Mouse (Mus musculus) forelimb bud, embryonic 11.5 days (tissue): ENCODE results near the gene Secisbp2.
A peak's percentile ranks its signal among the peaks of the same experiment; 100 is the strongest.

Experiments used
- DNase-seq: peaks from one replicate; pipeline ENCODE4 v3.0.0-alpha.2; 2012; ENCODE audit warnings: low read depth, low spot score

Gene Secisbp2

DNA sequence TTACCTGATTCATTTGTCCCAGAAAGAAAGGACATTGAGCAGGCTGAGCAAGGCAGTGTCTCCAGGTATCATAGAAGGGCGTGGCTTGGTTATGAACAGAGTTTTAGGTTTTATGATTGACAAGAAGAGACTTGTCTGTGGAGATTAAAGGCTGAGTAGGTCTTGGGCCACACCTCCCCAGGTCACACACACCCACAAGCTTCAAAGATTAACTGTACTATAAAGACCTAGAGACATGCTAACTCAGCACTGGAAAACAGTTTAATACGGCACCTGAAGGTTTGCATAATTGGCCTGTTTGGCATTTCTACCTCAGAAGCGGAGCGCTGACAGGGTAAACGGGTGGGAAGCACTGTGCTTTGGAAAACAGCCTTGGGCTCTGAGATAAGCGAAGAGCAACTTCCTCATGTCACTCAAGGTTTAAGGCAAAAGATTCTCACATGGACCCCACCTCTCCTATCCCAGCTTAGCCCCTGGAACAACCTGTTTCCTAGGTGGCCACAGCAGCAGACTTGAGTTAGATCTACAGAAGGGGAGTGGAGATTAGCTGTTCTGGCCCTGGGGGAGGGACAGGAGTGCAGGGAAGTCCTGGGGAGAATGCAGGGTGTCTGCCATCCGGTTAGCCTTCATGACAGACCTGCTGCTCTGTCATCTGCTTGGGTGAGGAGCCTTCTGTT lies 33.9 kb downstream of the Secisbp2 start:
- no peak for DNase-seq

DNA sequence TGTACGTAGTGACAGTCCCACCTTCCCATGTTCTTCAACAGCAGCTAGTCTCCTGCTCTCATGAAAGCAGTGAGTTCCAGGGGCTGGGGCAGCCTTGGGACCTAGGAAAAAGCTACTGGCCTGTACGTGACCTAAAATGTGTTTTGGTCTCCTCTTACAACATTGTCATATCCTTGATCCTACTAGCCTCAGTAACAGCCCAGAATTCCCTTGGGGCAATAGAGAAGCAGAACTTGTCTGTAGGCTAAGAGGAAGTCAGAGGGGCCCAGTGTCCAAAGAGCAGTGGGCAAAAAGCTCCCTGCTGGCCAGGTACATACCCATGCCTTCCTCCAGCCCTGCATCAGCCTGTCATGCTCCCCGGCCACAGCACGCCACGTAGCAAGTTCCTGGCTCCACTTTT lies 35.5 kb downstream of the Secisbp2 start:
- DNase-seq: no peak

GRCm38 (mm10) chr13:51688688-51689087 lies 37.2 kb downstream of the Secisbp2 start:
- no peak for DNase-seq

DNA sequence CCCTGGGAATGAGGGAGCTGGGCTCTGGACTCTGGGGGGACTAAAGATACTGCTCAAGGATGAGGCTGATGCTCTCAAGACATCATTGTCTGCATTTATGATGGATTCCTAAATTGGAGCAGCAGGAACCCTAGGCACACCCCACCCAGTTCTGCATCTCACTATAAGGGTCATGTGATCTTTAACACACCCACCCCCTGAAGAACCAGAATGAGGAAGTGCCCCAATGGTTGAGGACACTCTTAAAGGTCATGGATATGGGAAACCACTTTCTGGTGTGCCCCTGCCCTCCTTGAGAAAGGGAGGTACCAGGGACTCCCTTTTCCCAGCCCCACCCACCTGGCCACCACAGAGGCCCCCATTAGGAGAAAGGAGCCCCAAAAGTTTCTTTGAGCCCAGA lies 45.0 kb downstream of the Secisbp2 start:
- DNase-seq: no peak

GRCm38 (mm10) chr13:51697455-51697854 lies 46.0 kb downstream of the Secisbp2 start:
- DNase-seq: no peak

DNA sequence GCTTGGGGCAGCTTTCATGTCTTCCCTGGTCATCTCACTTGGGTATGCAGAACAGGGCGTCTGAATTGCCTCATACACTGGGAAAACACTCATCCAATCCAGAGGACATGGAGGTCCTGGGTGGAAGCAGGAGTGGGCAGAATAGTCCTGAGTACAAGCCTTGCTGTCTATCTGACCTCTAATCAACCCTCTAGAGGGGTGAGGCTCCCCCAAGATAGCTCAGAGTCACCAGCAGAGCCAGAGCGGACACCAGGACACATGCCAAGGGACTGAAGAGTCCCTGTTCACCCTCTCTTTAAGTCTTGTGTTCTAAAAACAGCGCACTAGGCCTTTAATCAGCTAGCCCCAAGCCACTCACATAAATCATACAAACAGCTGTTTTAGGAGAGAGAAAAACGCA lies 46.4 kb downstream of the Secisbp2 start:
- DNase-seq: no peak

DNA sequence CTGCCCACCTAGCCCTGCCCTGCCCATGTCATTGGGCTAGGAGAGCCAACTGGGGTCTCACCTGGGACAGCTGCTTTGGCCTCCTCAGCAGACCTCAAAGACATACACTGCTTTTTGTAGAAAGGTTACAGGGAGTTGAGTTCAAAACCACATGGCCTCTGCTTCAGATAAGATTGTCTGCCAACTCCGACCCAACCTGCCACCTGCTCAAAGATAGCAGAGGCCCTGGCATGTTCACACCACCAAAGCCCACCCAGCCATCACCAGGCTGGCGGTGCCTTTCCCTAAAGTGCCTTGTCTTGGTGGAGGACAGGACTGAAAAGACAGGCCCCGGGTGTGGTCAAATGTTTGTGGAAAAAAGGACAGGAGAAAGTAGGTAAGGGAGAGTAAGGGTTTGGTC lies 46.8 kb downstream of the Secisbp2 start:
- no peak for DNase-seq

DNA sequence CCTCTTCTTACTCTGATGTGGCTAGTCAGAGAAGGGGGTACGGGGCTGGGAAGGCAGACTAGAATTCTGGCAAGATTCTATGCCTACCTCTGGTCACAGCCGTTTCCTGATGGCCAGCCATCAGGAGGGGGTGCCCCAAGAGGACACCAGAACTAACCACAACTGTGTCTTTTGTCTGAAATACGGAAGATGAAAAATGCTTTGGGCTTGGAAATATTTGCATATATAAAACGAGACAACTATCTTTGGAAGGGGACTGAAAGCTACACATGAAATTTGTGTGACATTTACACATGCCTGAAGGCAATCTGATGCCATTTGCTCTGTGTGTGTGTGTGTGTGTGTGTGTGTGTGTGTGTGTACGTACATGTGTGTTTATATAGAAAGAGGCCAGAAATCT lies 52.4 kb downstream of the Secisbp2 start:
- no peak for DNase-seq

DNA sequence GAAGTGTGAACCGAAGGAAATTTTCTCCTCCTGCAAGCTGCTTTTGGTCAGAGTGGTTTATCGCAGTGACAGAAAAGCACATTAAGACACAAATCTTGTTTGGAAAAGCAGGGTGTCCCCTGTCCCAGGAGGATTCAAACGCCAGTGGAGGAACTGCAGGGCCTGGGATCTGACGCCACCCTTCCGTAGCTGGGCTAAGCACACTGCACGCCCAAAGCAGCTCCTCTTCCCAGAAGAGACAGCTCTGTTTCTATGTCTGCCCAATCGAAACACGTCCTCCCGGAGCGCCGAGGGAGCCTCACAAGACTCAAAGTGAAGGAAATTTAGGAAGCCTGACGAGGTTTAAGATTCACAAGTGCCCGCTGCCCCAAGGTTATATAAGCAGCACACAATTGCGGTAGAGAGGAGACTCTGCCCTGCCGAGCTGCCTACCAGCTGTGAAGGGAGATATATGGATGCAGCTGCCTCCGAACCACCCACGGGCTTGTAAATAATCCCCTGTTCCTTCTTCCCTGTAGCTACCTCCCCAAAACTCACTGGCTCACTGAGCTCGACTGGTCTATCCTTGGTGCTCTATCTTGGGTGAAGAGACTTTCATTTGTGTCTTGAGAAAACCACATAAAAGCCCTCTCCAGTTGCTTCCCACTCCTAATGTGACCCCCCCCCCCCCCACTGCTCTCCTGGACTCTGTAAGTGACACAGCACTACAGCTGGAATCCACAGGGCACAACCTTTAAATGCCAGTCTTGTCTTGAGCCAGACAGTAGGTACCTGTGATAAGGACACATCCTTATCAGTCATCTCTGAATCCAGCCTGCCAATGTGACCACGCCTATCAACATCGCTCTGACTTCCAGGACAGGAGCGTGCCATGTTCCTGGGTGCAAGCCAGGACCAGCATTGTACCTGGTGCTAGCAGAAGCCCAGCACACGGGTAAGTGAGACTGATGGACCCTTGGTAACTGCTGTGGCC lies 54.7 kb downstream of the Secisbp2 start:
- DNase-seq: no peak

- DNase-seq: no peak
These were observed 59.2 kb downstream of the Secisbp2 start for GRCm38 (mm10) chr13:51710738-51711137.

- DNase-seq: no peak
These were observed 60.5 kb downstream of the Secisbp2 start for GRCm38 (mm10) chr13:51712022-51712421.

GRCm38 (mm10) chr13:51716350-51717263 lies 65.1 kb downstream of the Secisbp2 start:
- no peak for DNase-seq

- DNase-seq: no peak
These were observed 67.8 kb downstream of the Secisbp2 start for GRCm38 (mm10) chr13:51719256-51719655.

- DNase-seq: no peak
These were observed 69.1 kb downstream of the Secisbp2 start for GRCm38 (mm10) chr13:51720556-51720955.

DNA sequence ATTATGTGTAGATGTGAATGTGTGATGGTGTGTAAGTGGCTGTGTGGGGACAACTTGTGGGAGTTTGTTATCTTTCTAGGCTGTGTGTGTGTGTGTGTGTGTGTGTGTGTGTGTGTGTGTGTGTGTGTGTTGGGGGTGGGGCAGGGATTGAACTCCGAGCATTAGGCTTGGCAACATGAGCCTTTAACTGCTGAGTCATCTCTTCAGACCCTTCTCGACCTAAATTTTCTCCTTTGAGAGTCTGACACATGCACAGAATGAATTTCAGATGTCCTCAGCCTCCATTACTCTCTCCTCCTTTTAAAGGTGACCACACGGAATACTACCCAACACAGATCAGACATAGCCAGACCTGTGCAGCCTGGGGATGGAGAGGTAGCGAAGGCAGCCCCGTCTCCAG lies 71.6 kb downstream of the Secisbp2 start:
- no peak for DNase-seq

- DNase-seq: no peak
These were observed 73.1 kb downstream of the Secisbp2 start for GRCm38 (mm10) chr13:51724566-51724965.

GRCm38 (mm10) chr13:51725446-51725845 lies 73.9 kb downstream of the Secisbp2 start:
- DNase-seq: no peak

GRCm38 (mm10) chr13:51725926-51726574 lies 74.6 kb downstream of the Secisbp2 start:
- DNase-seq: peak; percentile 62

DNA sequence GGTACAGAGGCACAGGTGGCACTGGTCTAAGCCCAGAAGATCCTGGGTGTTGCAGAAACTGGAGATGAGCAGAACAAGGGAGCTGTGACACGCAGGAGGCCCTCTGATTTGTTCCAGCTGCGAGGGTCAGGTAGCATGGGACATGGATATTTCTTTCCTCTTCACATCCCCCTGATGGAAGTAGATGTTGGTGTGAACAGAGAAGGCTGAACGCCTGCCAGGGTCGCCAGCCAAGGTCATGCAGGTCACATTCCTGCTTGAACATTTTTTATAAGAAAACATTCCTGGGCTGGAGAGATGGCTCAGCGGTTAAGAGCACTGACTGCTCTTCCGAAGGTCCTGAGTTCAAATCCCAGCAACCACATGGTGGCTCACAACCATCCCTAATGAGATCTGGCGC lies 75.9 kb downstream of the Secisbp2 start:
- peak; percentile 23 for DNase-seq

DNA sequence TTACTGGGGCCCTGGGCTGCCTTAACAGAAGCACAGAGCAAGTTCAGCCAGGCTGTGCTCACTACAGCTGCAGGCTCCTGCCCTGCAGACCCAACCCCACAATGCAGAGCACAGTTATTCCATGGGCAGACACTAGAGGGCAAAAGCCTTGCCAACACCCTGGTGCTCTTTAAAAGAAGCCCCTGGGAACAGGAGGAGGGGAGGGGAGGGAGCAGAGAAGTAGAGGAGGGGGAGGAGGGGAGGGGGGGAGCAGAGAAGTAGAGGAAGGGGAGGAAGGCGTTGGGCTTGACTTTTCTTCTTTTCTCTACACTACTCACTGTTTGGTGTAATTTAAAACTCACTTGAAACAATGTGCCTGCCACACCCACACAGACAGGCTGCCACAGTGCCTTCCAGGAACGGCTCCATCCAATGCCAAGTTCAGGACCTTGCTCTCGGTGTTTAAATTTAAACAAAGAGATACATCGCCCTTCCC lies 78.4 kb downstream of the Secisbp2 start:
- peak; percentile 61 for DNase-seq

GRCm38 (mm10) chr13:51731474-51731873 lies 80.0 kb downstream of the Secisbp2 start:
- DNase-seq: no peak
